Mouse (Mus musculus): ENCODE measurements around the gene Clec4d. TPM values are rescaled to one million over a fixed set of nuclear protein-coding genes. Genes with fewer than 3 reads are reported as not detected.

Gene Clec4d
- polyA plus RNA-seq, 1 experiment from 2014 or later = not detected

Other genes with a start within 250 kb of the Clec4d start
- not detected in 2 replicates for gene Clec4b1, start 212.1 kb upstream of the Clec4d start, polyA plus RNA-seq (2016; fragmentation: Nextera tagmentation; extraction: Ambion mirVana)
- 1.2 and 1.6 TPM in 2 replicates for gene Clec4a2, start 155.7 kb upstream of the Clec4d start, polyA plus RNA-seq (2016; fragmentation: Nextera tagmentation; extraction: Ambion mirVana)
- not detected in 2 replicates for gene Clec4b2, start 89.2 kb upstream of the Clec4d start, polyA plus RNA-seq (2016; fragmentation: Nextera tagmentation; extraction: Ambion mirVana)
- 0.85 and 1.2 TPM in 2 replicates for gene Clec4n, start 32.3 kb upstream of the Clec4d start, polyA plus RNA-seq (2016; fragmentation: Nextera tagmentation; extraction: Ambion mirVana)
- gene Clec4e, start 27.8 kb downstream of the Clec4d start, polyA plus RNA-seq (2016; fragmentation: Nextera tagmentation; extraction: Ambion mirVana) = not detected in 2 replicates
- not detected in 2 replicates for gene Vmn2r19, start 46.2 kb downstream of the Clec4d start, polyA plus RNA-seq (2016; fragmentation: Nextera tagmentation; extraction: Ambion mirVana)
- not detected in 2 replicates for gene Vmn2r20, start 156.0 kb downstream of the Clec4d start, polyA plus RNA-seq (2016; fragmentation: Nextera tagmentation; extraction: Ambion mirVana)